Mouse (Mus musculus): ENCODE data around the gene Amph. TPM values are rescaled to one million over a fixed set of nuclear protein-coding genes. Genes with fewer than 3 reads are reported as not detected.
A peak's percentile ranks its signal among the peaks of the same experiment; 100 is the strongest.

Gene Amph
- polyA plus RNA-seq, 1 experiment from 2014 or later: 3.7 TPM

GRCm38 (mm10) chr13:19031916-19032688 lies 84.1 kb downstream of the Amph start:
- Histone ChIP-seq H3K27me3 (replicated peaks; ENCODE audit: control insufficient read depth, insufficient read depth, low read length) (no peaks in the 10 kb centered on the region), H3K4me3 (ENCODE audit: low read depth, low read length) (no peak overlapping the region), H3K9me3 (ENCODE audit: control insufficient read depth, low read length) (no peaks in the 10 kb centered on the region), H3K4me2 (ENCODE audit: low read depth, low read length) (no peak overlapping the region), H3K36me3 (ENCODE audit: control insufficient read depth, insufficient read depth, low read length) (no peaks in the 10 kb centered on the region), H3K4me1 (ENCODE audit: control insufficient read depth, insufficient read depth, low read length) (no peaks in the 10 kb centered on the region), H3K27ac (replicated peaks; ENCODE audit: low read depth, low read length) (no peak overlapping the region), H3K9ac (ENCODE audit: low read depth, low read length) (no peak overlapping the region)
- DNase-seq (ENCODE audit: low spot score): peak; percentile 55
- ATAC-seq (ENCODE audit: low read depth): no peak
- WGBS: 54% methylated on average over 8 of the region's 8 CpGs

- no peaks in the 10 kb centered on the region for H3K36me3 ChIP-seq (ENCODE audit: control insufficient read depth, insufficient read depth, low read length)
- no peaks in the 10 kb centered on the region for H3K4me1 ChIP-seq (ENCODE audit: control insufficient read depth, insufficient read depth, low read length)
- H3K4me3 ChIP-seq (ENCODE audit: low read depth, low read length): no peak overlapping the region
- H3K9me3 ChIP-seq (ENCODE audit: control insufficient read depth, low read length): no peaks in the 10 kb centered on the region
- H3K27me3 ChIP-seq (replicated peaks; ENCODE audit: control insufficient read depth, insufficient read depth, low read length): no peaks in the 10 kb centered on the region
- H3K27ac ChIP-seq (replicated peaks; ENCODE audit: low read depth, low read length): no peak overlapping the region
- no peak for DNase-seq (ENCODE audit: low spot score)
- H3K9ac ChIP-seq (ENCODE audit: low read depth, low read length): no peak overlapping the region
- WGBS: 71% methylated on average over 1 of the region's 1 CpGs
- no peak overlapping the region for H3K4me2 ChIP-seq (ENCODE audit: low read depth, low read length)
- ATAC-seq (ENCODE audit: low read depth): no peak
These were observed 104.1 kb downstream of the Amph start for GRCm38 (mm10) chr13:19052090-19052489.

DNA sequence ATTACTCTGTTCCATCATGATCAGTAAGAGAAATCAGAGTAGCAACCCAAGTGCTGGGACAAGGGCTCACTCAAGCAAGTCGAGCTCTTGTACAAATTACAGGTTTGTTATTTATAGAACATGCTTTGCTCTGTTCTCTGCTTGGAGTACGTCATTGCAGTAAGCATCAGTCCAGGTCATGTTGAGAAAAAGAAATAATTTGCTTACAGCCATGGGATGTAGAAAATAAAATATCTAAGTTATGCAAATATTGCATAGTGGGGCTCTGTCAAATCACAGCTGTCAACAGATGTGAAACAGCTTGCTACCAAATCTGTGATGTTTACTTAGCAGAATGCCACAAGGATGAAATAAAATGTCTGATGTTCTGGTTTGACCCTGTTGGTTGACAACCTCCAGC lies 106.5 kb downstream of the Amph start:
- 61% methylated on average over 2 of the region's 2 CpGs for WGBS
- Histone ChIP-seq H3K36me3 (ENCODE audit: control insufficient read depth, insufficient read depth, low read length) (no peaks in the 10 kb centered on the region), H3K4me2 (ENCODE audit: low read depth, low read length) (no peak overlapping the region), H3K4me1 (ENCODE audit: control insufficient read depth, insufficient read depth, low read length) (no peaks in the 10 kb centered on the region), H3K4me3 (ENCODE audit: low read depth, low read length) (no peak overlapping the region), H3K9ac (ENCODE audit: low read depth, low read length) (no peak overlapping the region), H3K27ac (replicated peaks; ENCODE audit: low read depth, low read length) (no peak overlapping the region), H3K27me3 (replicated peaks; ENCODE audit: control insufficient read depth, insufficient read depth, low read length) (no peaks in the 10 kb centered on the region), H3K9me3 (ENCODE audit: control insufficient read depth, low read length) (no peaks in the 10 kb centered on the region)
- DNase-seq (ENCODE audit: low spot score): no peak
- no peak for ATAC-seq (ENCODE audit: low read depth)

- Histone ChIP-seq H3K9ac (ENCODE audit: low read depth, low read length) (no peak overlapping the region), H3K36me3 (ENCODE audit: control insufficient read depth, insufficient read depth, low read length) (no peaks in the 10 kb centered on the region), H3K9me3 (ENCODE audit: control insufficient read depth, low read length) (no peaks in the 10 kb centered on the region), H3K4me1 (ENCODE audit: control insufficient read depth, insufficient read depth, low read length) (no peaks in the 10 kb centered on the region), H3K27ac (replicated peaks; ENCODE audit: low read depth, low read length) (no peak overlapping the region), H3K4me3 (ENCODE audit: low read depth, low read length) (no peak overlapping the region), H3K27me3 (replicated peaks; ENCODE audit: control insufficient read depth, insufficient read depth, low read length) (no peaks in the 10 kb centered on the region), H3K4me2 (ENCODE audit: low read depth, low read length) (no peak overlapping the region)
- DNase-seq (ENCODE audit: low spot score): peak; percentile 68
- ATAC-seq (ENCODE audit: low read depth): no peak
These were observed 124.3 kb downstream of the Amph start for GRCm38 (mm10) chr13:19072261-19072660.

DNA sequence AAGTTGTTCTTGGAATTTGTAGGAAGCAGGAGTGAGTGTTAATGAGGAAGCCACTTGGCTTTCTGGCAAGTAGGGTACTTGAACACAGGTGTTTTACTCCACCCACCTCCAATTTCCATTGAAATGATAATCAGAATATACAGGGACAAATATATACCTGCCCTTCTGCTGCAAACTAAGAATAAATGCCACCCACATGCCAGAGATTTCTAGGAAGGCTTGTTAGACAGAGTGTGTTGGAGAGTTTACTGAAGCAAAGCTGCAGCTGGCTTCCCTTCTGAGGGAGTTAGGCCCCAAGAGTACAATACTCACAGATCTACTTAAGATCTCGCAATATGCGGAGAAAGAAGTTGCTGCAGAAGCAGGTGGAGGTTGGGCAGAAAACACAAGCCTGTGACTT lies 129.4 kb downstream of the Amph start:
- no peak overlapping the region for H3K4me3 ChIP-seq (ENCODE audit: low read depth, low read length)
- no peaks in the 10 kb centered on the region for H3K36me3 ChIP-seq (ENCODE audit: control insufficient read depth, insufficient read depth, low read length)
- no peak for ATAC-seq (ENCODE audit: low read depth)
- H3K27ac ChIP-seq (replicated peaks; ENCODE audit: low read depth, low read length): no peak overlapping the region
- 86% methylated on average over 2 of the region's 2 CpGs for WGBS
- H3K4me1 ChIP-seq (ENCODE audit: control insufficient read depth, insufficient read depth, low read length): no peaks in the 10 kb centered on the region
- no peaks in the 10 kb centered on the region for H3K27me3 ChIP-seq (replicated peaks; ENCODE audit: control insufficient read depth, insufficient read depth, low read length)
- no peak for DNase-seq (ENCODE audit: low spot score)
- H3K9me3 ChIP-seq (ENCODE audit: control insufficient read depth, low read length): no peaks in the 10 kb centered on the region
- H3K4me2 ChIP-seq (ENCODE audit: low read depth, low read length): no peak overlapping the region
- H3K9ac ChIP-seq (ENCODE audit: low read depth, low read length): no peak overlapping the region

DNA sequence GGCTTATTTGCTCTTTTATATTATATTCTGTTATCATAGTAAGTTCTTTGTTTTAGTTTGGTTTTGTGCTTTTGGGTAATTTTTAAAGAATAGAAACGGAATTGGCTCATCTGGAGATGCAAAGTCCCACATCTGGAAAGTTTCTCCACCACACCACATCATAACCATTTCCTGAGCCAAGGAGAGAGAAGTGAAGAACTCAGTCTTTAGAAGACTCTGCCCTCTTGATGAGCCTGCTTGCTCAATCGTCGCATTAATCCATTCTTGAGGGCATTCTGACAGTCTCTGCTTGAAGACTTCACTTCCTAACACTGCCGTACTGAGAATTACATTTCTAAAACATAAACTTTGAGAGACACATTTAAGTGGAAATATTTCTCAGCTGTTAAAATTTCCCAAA lies 133.9 kb downstream of the Amph start:
- DNase-seq (ENCODE audit: low spot score) (no peak), ATAC-seq (ENCODE audit: low read depth) (no peak)
- Histone ChIP-seq H3K27ac (replicated peaks; ENCODE audit: low read depth, low read length) (no peak overlapping the region), H3K27me3 (replicated peaks; ENCODE audit: control insufficient read depth, insufficient read depth, low read length) (no peaks in the 10 kb centered on the region), H3K4me2 (ENCODE audit: low read depth, low read length) (no peak overlapping the region), H3K4me1 (ENCODE audit: control insufficient read depth, insufficient read depth, low read length) (no peaks in the 10 kb centered on the region), H3K36me3 (ENCODE audit: control insufficient read depth, insufficient read depth, low read length) (no peaks in the 10 kb centered on the region), H3K9ac (ENCODE audit: low read depth, low read length) (no peak overlapping the region), H3K4me3 (ENCODE audit: low read depth, low read length) (no peak overlapping the region), H3K9me3 (ENCODE audit: control insufficient read depth, low read length) (no peaks in the 10 kb centered on the region)
- 86% methylated on average over 4 of the region's 4 CpGs for WGBS

- WGBS: 85% methylated on average over 6 of the region's 6 CpGs
These were observed 146.6 kb downstream of the Amph start for GRCm38 (mm10) chr13:19094571-19094970.

DNA sequence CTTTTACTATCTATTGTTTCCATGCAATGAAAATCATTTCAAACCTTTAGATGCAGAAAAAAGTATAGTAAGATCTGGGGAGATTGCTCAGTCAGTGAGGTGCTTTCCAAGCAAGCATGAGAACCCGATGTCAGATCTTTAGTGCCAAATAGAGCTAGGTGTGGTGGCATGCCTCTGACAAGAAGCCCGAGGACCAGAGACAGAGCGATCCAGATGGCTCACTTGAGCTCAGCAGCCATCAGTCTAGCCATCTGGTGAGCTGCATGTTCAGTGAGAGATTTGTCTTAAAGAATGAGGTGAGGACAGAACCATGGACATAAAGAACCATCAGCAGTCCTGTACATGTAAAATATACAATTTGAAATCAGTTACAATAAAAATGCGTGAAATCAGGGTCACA lies 149.1 kb downstream of the Amph start:
- 83% methylated on average over 4 of the region's 4 CpGs for WGBS
- ATAC-seq (ENCODE audit: low read depth): no peak
- H3K36me3 ChIP-seq (ENCODE audit: control insufficient read depth, insufficient read depth, low read length): no peaks in the 10 kb centered on the region

More at GRCm38 (mm10) chr13:19094571-19094970, 146.6 kb downstream of the Amph start:
- H3K9ac ChIP-seq (ENCODE audit: low read depth, low read length): no peak overlapping the region
- H3K4me1 ChIP-seq (ENCODE audit: control insufficient read depth, insufficient read depth, low read length): no peaks in the 10 kb centered on the region
- no peak overlapping the region for H3K4me3 ChIP-seq (ENCODE audit: low read depth, low read length)
- H3K36me3 ChIP-seq (ENCODE audit: control insufficient read depth, insufficient read depth, low read length): no peaks in the 10 kb centered on the region
- no peak overlapping the region for H3K4me2 ChIP-seq (ENCODE audit: low read depth, low read length)
- H3K9me3 ChIP-seq (ENCODE audit: control insufficient read depth, low read length): no peaks in the 10 kb centered on the region
- H3K27me3 ChIP-seq (replicated peaks; ENCODE audit: control insufficient read depth, insufficient read depth, low read length): no peaks in the 10 kb centered on the region
- ATAC-seq (ENCODE audit: low read depth) (no peak), DNase-seq (ENCODE audit: low spot score) (no peak)
- no peak overlapping the region for H3K27ac ChIP-seq (replicated peaks; ENCODE audit: low read depth, low read length)

DNA sequence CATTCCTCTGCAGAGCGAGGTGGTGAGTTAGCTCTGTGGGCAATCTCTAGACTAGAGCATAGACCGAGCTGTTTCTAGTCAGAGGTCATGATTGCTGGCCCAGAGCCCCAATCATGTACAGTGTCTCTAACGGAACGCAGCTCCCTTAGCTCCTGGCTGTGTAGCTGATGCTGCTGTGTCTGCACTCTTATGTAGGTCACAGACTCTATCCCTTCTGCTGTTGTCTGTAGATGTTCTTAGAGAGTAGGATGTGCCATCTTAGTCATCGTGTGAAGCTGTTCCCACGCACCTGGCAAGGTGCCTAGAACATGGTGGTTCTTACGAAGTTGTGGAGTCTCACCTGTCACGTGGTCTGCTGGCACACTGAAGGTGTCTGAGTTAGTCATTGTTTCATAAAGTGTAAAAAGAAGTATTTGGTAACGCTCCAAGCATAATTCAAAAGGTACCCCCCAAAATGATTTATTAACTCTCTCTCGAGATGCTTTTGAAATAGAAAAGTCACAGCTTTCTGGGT lies 153.9 kb downstream of the Amph start:
- Histone ChIP-seq H3K9me3 (ENCODE audit: control insufficient read depth, low read length) (no peaks in the 10 kb centered on the region), H3K27ac (replicated peaks; ENCODE audit: low read depth, low read length) (no peak overlapping the region), H3K4me2 (ENCODE audit: low read depth, low read length) (no peak overlapping the region), H3K27me3 (replicated peaks; ENCODE audit: control insufficient read depth, insufficient read depth, low read length) (no peaks in the 10 kb centered on the region), H3K9ac (ENCODE audit: low read depth, low read length) (no peak overlapping the region), H3K4me3 (ENCODE audit: low read depth, low read length) (no peak overlapping the region), H3K36me3 (ENCODE audit: control insufficient read depth, insufficient read depth, low read length) (no peaks in the 10 kb centered on the region), H3K4me1 (ENCODE audit: control insufficient read depth, insufficient read depth, low read length) (no peaks in the 10 kb centered on the region)
- 86% methylated on average over 10 of the region's 10 CpGs for WGBS
- ATAC-seq (ENCODE audit: low read depth) (no peak), DNase-seq (ENCODE audit: low spot score) (no peak)

More for the DNA sequence above, 149.1 kb downstream of the Amph start:
- no peak overlapping the region for H3K27ac ChIP-seq (replicated peaks; ENCODE audit: low read depth, low read length)
- H3K4me1 ChIP-seq (ENCODE audit: control insufficient read depth, insufficient read depth, low read length): no peaks in the 10 kb centered on the region
- H3K4me2 ChIP-seq (ENCODE audit: low read depth, low read length): no peak overlapping the region
- H3K27me3 ChIP-seq (replicated peaks; ENCODE audit: control insufficient read depth, insufficient read depth, low read length): no peaks in the 10 kb centered on the region
- no peak for DNase-seq (ENCODE audit: low spot score)
- no peak overlapping the region for H3K9ac ChIP-seq (ENCODE audit: low read depth, low read length)
- H3K4me3 ChIP-seq (ENCODE audit: low read depth, low read length): no peak overlapping the region
- no peaks in the 10 kb centered on the region for H3K9me3 ChIP-seq (ENCODE audit: control insufficient read depth, low read length)
